Mouse (Mus musculus) C2C12 (cell line): ENCODE measurements at regions not wholly inside any gene's neighbourhood (a gene's known extent, or its start where the extent isn't known, plus 50 kb on each side); places are given as distances from the start of the nearest gene placed in this dataset.

Experiments
- CEBPB ChIP-seq: IDR thresholded peaks from one replicate; pipeline ENCODE4 v1.6.1; 2011; ENCODE audit warnings: low read depth, mild to moderate bottlenecking, control low read depth, moderate library complexity
- CTCF ChIP-seq: IDR thresholded peaks from one replicate; pipeline ENCODE4 v1.5.1; 2011; ENCODE audit not compliant: control insufficient read depth, insufficient read depth, insufficient read length

GRCm38 (mm10) chr2:45850018-45850605, 732.9 kb upstream of the Zeb2 start:
- no peak for TF ChIP-seq CTCF
- no peak for TF ChIP-seq CEBPB
